Mouse (Mus musculus) thymus, postnatal 0 days (tissue): ENCODE measurements around the gene AI661453. TPM values are rescaled to one million over a fixed set of nuclear protein-coding genes. Genes with fewer than 3 reads are reported as not detected.
A peak's percentile ranks its signal among the peaks of the same experiment; 100 is the strongest.

Experiments
- DNase-seq: peaks from one replicate; pipeline ENCODE4 v3.0.0-alpha.2; 2015; ENCODE audit warnings: low spot score
- polyA plus RNA-seq: library from polyadenylated mRNA; unstranded; fragments of >200 nt; fragmentation: Nextera tagmentation; extraction: Ambion mirVana; gene quantifications from 2 replicates; pipeline ENCODE4 v1.2.1, GENCODE M21; 2015

Gene AI661453
- polyA plus RNA-seq, 1 experiment from 2014 or later = 0.53 TPM

DNA sequence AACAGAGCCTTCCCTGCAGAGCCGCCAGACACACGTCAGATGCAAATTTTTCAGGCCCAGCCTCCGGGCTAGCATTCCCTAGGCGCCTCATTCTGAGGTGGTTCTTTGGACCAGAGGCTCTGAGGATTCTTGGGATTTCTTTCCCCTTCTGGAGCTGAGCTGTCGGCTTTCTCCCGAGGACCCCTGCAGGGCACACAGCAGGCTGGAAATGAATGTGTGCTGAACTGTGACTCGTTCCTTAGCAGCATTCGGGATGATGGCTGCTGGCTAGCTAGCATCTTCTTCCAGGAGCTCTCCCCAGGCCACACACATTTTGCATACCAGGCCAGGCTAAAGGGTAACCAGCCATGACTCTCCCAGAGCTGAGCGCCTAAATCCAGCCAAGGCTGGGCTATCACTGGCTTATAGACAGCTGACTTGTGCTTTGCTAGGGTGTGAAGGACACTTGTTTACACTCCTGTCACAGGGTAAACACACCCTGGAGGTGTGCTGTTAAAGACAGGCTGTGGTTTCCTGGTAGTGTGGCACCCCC lies 4.0 kb downstream of the AI661453 start:
- no peak for DNase-seq

DNA sequence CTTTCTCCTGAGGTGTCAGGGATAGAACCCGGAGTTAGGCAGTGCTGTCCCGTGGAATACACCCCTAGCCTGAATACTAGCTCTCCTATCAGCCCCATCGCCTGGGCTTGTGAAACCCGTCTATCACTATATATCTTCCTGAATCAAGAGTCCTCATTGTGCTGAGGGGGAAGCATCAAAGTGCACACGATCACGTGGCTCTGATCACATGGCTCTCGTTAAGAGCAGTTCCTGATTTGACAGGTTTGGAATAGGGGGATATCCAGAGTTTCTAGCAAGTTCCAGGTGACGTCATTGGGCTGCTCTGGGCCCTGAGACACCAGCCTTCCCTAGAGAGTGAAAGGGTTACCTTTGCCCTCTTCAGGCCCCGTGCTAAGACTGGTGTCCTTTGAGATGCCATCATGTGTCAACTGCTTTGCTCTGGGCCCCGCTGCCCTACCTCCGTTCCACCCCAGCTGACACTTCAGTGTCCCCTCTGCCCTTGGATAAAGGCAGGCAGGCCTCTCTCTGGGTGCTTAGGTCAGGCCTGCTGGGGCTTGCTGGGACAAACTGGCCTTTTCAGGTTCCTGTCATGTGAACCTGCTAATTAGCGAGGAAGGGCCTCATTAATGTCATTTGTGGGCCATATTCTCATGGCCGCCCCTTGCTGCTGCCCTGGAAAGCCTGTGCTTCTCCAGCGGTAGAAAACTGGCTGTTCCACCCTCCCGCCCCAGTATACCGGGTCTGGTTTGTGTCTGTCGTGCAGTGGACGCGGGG lies 5.1 kb downstream of the AI661453 start:
- no peak for DNase-seq

DNA sequence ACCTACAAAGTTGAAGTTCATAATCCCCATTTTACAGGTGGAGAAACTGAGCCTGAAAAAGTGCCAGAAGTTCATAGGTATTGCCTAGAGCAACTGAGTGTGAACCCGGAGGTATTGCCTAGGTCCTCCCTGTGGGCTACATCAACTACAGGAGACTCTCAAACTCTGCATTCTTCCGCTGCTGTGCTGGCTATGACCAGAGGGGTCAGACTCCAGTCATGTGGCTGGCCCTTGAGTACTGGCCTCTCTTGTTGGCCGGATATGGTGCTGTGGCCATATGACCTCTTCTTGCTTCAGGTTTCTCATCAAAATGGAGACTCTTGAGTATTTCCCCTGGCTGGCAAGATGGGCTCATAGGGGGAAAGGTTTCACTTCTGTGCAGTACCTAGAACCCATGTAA lies 5.9 kb downstream of the AI661453 start:
- DNase-seq = no peak

DNA sequence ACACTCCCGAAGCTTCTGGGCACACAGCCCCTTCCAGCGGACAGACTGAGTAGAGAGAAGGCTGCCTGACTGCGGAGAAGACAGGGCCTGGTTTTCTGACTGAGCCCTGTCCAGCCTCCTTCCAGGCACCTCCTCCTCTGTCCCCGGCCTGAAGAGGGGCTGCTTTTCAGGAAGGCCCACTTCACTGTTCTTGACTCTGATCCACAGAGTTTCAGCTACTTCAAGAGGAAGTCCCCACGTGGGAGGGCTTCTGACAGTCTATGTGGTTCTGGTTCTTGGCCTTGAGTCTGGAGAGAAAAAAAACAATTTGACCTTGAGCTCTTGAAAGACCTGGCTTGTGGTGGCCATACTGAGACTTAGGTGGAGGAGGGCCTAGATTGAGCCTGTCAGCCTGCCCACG lies 7.7 kb downstream of the AI661453 start:
- no peak for DNase-seq

DNA sequence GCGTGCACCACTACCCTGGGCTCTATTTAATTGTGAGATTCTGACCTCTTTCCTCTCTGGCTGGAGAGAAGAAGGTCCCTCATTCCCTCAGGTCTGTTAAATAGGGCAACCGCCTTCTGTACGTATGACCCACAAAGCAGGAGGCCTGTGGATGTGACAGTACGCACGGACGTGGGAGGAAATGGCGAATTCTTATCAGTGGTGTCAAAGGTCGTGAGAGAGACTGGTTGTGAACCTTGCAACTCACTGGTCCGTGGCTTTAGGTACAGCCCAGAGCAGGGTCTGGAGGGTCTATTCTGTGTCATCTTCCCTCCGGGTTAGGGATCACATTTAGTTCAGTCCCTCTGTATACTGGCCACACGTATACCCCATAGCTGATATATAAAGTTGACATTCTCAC lies 9.1 kb downstream of the AI661453 start:
- no peak for DNase-seq

DNA sequence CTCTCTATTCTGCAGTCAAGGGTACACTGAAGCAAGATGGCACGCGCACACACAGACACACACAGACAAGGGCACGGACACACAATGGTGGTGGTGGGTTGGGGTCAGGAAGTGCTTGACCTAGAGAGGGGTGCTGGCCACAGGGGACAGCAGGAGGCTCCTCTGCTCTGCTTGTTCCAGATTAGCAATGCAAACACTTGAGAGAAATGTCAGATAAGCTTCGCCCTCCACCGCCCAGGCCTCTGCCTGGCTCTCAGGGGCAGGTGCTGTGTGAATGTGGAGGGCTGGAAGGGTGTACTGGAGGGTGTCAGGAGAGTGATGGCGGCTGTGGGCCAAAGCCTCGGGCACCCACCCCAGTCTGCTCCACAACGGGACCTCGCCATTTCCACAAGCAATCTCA lies 9.6 kb downstream of the AI661453 start:
- no peak for DNase-seq

DNA sequence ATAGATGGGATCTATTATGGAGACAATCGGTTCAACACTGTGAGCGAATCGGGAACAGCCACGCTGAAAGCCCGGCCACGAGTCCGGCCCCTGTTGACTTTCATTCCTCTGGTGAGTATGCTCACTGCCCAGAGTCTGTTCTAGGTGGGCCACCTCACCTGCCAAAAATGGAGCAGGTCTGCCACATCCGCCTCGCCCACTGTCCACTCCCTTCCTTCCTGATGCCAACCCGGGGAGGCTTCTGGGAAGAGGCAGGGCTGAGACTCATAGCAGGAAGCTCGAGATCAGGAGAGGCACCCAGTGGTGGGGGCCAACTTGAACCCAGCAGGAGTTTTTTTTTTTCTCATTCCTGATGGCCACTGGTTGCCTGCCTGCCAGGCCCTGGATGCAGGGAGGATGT lies 10.1 kb downstream of the AI661453 start:
- no peak for DNase-seq

DNA sequence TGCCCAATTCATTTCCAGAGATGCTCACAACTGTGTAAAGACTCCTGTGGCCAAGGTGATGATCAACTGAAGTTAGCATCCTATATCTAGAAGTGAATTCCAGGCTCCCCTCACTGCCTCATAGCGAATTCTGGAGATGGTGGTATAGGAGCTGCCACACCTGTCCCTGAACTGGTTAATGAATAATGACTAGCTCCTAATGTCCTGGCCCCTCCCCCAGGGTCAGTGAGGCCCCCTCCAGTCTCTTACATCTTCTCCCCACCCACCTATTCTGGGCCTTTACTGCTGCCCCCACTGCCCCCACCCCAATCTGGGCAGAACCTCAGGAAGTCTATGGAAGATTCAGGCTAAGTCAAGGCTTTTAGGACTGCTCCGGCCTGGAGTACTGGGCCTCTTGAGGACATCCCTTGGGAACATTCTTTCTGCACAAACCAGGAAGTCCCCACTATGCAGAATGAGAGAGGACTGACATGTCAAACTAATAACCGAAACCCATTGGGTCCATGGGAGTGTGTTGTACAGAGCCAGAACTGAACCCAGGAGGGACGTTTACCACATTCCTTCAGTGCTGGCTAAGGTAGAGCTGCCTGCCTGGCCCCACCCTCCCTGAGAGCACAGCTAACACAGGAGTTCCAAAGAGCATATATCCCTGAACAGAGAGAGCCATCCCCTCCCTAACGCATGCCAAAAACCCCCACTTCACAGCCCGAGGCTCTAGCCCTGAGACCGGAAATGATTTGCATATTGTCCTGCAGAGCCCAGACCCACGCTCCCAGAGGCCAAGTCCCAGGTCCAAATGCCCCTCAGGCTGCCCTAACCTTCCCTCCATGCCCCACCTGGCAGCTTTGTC lies 12.3 kb downstream of the AI661453 start:
- DNase-seq = no peak

DNA sequence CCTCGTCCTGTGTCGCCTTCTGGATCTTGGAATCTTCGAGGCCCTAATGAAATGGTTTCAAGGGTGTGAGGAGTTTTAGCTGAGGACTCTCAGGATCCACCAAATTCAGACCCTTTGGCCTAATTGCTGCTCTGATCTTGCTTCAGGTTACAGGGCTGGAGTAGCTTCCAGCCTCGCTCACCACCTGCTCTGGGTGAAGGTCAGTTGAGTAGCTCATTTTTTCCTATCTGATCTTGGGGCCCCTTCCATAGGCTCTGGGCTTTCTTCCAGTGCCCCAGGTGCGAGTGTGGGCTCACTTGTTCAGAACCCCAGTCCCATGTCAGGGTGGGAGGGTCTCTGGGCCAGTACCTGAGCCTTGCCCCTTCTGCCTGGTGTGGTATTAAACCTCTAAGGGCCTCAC lies 13.0 kb downstream of the AI661453 start:
- no peak for DNase-seq

DNA sequence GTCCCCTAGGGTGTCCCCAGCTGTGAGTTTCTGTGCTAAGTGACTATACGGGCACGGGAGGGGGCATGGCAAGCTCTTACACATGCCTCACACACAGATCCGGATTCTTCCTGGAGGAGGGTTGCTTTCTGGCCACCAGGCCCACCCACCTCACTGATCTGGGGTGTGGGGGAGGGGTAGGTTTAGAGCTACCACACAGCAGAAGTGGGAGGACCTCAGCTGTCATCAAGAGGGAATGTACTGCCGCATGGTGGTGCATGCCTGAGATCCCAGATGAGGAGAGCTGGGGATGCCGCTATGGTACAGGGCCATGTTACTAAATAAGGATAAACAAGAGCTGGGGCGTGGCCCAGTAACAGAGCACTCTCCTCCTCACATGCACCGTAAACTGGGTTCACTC lies 13.8 kb downstream of the AI661453 start:
- DNase-seq = no peak

DNA sequence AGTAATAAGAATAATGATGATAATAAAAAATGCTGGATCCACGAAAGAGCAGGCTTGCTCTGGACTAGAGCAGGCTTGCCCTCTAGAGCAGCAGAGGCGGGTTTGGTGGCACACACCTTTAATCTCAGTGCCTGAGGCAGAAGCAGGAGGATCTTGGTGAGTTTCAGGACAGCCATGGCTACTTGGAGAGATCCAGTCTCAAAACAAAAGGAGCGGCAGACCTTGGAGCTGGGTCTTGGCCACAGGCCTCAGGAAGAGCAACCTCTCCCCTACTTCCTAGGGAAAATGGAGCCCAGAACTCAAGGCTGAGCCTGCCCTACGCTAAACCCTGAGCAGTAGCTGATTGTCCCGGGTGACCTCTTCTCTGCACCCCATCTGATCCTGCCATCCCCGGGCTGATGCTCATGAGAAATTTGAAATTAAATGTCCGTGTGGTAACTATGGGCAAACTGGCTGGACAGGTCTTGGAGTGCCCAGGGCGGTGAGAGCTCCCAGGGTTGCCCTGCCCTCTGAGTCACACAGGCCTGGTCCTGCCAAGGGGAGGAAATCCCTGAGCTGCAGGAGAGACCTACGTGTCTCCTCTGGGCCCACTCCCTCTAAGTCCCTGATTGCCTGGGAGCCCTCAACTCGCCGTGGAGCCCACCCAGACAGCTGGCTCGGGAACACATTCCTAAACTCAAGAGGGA lies 14.6 kb downstream of the AI661453 start:
- no peak for DNase-seq

DNA sequence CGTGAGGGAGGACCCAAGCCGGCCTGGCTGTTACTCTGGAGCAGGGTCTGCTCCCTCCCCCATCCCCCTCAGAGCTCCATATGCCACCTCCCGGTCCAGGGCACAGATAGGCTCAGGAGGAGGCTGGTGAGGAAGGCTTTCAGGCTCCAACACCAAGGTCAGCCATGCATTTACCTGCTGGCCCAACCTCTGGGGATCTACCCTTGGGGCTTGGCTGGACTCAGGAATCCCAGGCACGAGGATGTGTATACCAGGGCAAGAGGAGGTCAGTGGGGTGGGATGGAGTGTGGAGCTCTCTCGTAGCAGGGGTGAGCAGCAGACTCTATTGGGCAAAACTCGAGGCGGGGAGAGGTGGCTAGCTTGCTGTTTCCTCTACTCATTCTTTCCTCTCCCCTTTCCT lies 16.5 kb downstream of the AI661453 start:
- no peak for DNase-seq

DNA sequence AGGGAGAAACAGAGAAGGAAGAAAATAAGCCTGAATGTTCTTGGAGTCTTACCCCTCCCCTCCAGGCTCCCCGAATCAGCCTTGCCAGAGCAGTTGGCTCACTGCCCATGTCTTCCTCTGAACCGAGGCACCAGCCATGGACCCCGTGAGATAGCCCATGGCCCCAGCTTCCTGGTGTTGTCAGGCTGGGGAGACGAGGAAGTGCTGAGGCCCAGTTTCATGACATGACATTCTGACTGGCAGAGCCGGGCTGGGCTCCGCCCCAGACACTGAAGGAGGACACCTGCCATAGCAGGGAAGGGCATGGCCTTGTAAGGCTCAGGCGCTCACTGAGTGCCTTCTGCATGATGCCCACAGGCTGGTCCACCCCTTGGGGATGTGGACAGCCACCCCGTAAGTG lies 18.3 kb downstream of the AI661453 start:
- DNase-seq = peak; percentile 72

DNA sequence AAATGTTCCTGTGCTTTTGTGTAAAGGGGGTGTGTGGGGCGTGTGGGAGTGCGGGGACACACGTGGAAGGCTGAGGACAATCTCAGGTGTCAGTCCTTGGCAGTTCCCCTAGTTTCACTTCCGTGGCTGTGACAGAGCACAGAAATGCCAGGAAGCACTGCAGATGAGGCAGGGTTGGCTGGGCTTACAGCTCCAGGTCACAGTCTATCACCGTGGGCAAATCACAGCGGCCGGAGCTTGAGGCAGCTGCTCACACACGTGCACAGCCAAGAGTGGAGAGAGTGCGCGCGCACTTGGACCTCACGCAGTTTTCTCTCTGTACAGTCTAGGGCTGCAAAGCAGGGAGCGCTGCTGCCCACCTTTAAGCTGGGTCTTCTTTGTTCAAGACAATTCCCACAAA lies 21.9 kb downstream of the AI661453 start:
- no peak for DNase-seq

DNA sequence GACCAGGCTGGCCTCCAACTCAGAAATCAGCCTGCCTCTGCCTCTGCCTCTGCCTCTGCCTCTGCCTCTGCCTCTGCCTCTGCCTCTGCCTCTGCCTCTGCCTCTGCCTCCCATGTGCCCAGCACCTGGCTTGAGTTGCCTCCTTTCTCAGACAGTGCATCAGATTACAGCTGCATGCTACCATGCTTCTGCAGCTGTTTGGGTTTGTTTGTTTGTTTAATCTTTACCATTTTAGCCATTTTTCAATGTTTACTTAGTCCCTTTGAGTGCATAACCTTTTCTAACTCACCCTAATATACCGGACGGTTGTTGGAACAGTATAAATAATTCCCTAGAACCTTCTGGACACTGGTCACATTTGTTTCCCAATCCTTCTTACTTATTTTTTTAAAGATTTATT lies 22.5 kb downstream of the AI661453 start:
- DNase-seq = no peak

DNA sequence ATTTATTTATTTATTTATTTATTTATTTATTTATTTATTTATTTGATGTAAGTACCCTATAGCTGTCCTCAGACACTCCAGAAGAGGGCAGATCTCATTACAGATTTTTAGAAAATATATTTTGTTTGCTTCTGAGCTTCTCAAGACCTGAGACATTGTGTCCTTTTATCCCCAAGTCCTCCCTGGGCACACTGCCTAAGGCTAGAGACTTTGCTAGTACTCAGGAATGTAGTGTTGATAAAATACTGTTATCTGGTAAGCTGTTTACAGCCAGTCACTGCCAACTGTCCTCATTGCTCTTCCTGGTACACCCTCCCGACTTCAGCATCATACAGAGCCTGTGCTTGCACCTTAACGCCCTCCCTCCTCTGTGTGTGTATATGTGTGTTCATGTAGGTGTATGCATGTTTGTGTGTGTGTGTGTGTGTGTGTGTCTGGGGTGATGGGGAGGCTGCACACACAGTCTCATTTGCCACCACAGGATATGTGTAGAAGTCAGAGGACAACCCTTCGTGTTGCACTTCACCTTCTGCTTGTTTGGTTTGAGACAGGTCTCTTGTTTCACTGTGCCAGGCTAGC lies 23.0 kb downstream of the AI661453 start:
- no peak for DNase-seq

DNA sequence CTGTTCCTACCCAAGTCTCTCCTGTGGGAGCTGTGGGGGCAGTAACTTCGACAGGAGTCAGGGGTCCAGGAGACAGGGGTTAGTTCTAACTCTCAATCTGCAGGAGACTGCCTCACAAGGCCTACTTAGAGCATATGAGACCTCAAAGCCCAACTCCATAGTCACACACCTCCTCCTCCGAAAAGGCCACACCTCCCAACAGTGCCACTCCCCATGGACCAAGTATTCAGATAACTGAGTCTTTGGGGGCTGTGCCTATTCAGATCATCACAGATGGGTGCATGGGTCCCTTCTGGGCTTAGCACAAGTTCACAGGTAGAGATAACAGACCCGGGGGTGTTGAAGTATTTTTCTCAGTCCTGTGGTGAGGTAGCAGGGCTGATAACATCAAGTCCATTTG lies 25.3 kb downstream of the AI661453 start:
- no peak for DNase-seq

DNA sequence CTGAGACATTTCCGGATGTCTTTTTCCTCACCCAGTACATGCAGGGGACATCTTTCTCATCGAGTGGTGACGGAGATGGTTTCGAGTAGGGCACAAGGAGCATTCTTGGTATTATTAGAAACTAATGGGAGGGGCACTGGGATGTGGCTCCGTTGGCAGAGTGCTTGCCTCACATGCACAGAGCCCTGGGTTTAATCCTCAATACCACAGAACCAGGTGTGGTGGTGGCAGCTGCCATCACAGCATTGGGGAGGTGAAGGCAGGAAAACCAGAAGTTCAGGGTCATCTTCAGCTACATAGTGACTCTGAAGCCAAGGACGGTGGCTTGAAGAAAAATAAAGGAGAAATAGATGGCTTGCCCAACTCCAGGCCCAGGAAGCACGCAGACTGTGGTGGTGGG lies 25.8 kb downstream of the AI661453 start:
- no peak for DNase-seq

DNA sequence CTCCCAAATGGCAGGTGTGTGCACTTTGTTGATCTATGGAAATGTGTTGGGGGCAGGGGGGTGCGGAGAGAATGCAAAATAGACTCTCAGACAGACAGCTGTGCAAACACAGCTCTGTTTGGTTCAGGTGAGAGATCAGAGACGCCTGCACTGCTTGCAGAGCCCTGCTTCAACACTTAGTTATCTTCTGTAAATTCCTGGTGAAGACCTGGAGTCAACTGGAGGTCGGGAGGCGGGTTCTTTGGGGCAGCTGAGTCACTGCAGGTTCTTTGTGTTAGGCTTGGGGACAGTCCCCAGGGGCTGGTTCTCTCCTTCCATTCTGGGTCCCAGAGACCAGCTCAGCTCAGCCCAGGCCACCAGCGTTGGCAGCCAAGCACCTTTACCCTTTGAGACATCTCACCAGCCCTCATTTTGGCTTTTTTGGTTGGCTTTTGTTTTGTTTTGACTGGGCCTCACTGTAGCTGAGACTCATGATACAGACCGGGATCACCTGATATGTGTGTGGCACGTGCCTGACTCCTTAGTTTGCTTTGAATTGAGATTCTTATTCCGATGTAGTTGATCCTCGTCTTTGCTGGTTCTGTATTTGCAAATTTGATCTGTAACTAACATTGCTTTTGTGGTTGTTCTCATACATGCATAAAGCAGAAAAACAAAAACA lies 26.4 kb downstream of the AI661453 start:
- DNase-seq = peak; percentile 52

DNA sequence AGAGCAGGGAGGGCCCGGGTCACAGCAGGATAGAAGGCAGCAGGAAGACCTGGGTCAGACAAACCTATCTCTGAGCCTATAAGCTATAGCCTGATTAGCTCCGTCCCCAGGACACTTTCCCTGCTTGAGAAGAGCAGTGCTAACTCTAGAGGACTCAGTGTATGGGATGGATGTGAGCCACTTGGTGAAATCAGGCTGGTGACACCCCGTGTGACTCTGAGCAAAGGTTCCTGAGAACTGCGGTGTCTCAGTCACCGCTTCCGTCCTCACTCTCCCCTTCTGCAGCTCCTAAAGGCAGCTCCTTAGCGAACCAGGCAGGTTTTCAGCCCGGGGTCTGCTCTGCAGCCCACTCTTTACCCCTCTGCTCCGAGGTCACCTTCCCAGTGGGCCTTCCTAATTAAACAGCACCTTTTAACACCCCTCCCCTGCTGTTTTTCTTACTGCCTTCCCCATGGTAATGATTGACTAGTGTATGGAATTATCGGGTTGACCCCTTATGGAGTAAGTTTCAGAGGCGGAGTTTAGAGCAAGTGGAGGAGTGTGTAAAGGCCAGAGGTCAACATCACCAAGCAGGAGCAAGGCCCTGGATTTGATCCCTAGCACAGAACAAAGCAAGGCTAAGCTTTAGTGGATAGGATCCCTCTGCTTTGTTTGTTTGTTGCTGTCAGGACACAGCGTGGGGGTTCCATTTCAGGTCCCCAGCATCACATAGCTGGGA lies 28.0 kb downstream of the AI661453 start:
- no peak for DNase-seq
